Mouse (Mus musculus): ENCODE measurements around the gene Kat5.

Kat5 gene

GRCm38 (mm10) chr19:5609547-5610404 is at the start of gene Kat5:
TSS of gene Kat5 (minus strand) at chr19:5610237.
- peak; percentile 93 for DNase-seq

- DNase-seq = no peak
Measured at GRCm38 (mm10) chr19:5654720-5655298, 44.8 kb upstream of the Kat5 start.

GRCm38 (mm10) chr19:5653969-5654719 is 44.1 kb upstream of the Kat5 start:
- no peak for DNase-seq

- no peak for DNase-seq
Measured at GRCm38 (mm10) chr19:5652570-5652969, 42.5 kb upstream of the Kat5 start.

GRCm38 (mm10) chr19:5651502-5652274 is 41.7 kb upstream of the Kat5 start:
- no peak for DNase-seq

- no peak for DNase-seq
Measured at GRCm38 (mm10) chr19:5649298-5649741, 39.3 kb upstream of the Kat5 start.

- peak; percentile 85 for DNase-seq
Measured at GRCm38 (mm10) chr19:5648401-5649297, 38.6 kb upstream of the Kat5 start.

GRCm38 (mm10) chr19:5647791-5648190 is 37.8 kb upstream of the Kat5 start:
- DNase-seq = no peak

GRCm38 (mm10) chr19:5646731-5647330 is 36.8 kb upstream of the Kat5 start:
- no peak for DNase-seq

GRCm38 (mm10) chr19:5645280-5645679 is 35.2 kb upstream of the Kat5 start:
- DNase-seq = no peak

GRCm38 (mm10) chr19:5641641-5642040 is 31.6 kb upstream of the Kat5 start:
- no peak for DNase-seq

- DNase-seq = no peak
Measured at GRCm38 (mm10) chr19:5641021-5641420, 31.0 kb upstream of the Kat5 start.

GRCm38 (mm10) chr19:5640339-5640738 is 30.3 kb upstream of the Kat5 start:
- DNase-seq = no peak

- DNase-seq = no peak
Measured at GRCm38 (mm10) chr19:5638416-5639005, 28.5 kb upstream of the Kat5 start.

- DNase-seq = peak; percentile 94
Measured at GRCm38 (mm10) chr19:5637069-5638047, 27.3 kb upstream of the Kat5 start, which contains the start of gene Rela. TSS of gene Rela (plus strand) at chr19:5637483.

GRCm38 (mm10) chr19:5636571-5637041 is 26.6 kb upstream of the Kat5 start:
- peak; percentile 37 for DNase-seq

- DNase-seq = no peak
Measured at GRCm38 (mm10) chr19:5636036-5636570, 26.1 kb upstream of the Kat5 start.

- DNase-seq = no peak
Measured at GRCm38 (mm10) chr19:5632120-5632519, 22.1 kb upstream of the Kat5 start.

- DNase-seq = no peak
Measured at GRCm38 (mm10) chr19:5629907-5630306, 19.9 kb upstream of the Kat5 start.
